Mouse (Mus musculus): ENCODE data around the gene Ftl1-ps1. TPM values are rescaled to one million over a fixed set of nuclear protein-coding genes. Genes with fewer than 3 reads are reported as not detected.

Gene Ftl1-ps1
- polyA plus RNA-seq, 1 experiment from 2014 or later: 73.1 TPM

GRCm38 (mm10) chr13:74389730-74390129 lies 9.8 kb upstream of the Ftl1-ps1 start:
- DNase-seq (ENCODE audit: low spot score) (no peak), ATAC-seq (replicated peaks; ENCODE audit: low FRiP score, low TSS enrichment, low read depth) (no peak; the same call in 1 of the 2 replicates)
- no peaks in the 10 kb centered on the region for H3K27me3 ChIP-seq (replicated peaks; ENCODE audit: control insufficient read depth, insufficient read depth, low read length)
- 65% methylated on average over 6 of the region's 6 CpGs for WGBS
- H3K4me2 ChIP-seq (ENCODE audit: low read length): peak overlapping the region; percentile 74
- H3K27ac ChIP-seq (ENCODE audit: low read depth): no peak overlapping the region
- no peaks in the 10 kb centered on the region for H3K4me1 ChIP-seq (replicated peaks; ENCODE audit: control insufficient read depth, insufficient read depth, low read length)
- no peaks in the 10 kb centered on the region for H3K36me3 ChIP-seq (ENCODE audit: control insufficient read depth, insufficient read depth, low read length)
- H3K4me3 ChIP-seq (ENCODE audit: low read depth, low read length): peak overlapping the region; percentile 87
- no peaks in the 10 kb centered on the region for H3K9me3 ChIP-seq (ENCODE audit: control insufficient read depth, low read length)
- H3K9ac ChIP-seq (ENCODE audit: low read length): no peak overlapping the region

- Histone ChIP-seq H3K27ac (ENCODE audit: low read depth) (no peak within 1 kb of the TSS), H3K9ac (ENCODE audit: low read length) (peak within 1 kb of the TSS; percentile 69), H3K36me3 (ENCODE audit: control insufficient read depth, insufficient read depth, low read length) (no peaks in the 10 kb centered on the region), H3K4me2 (ENCODE audit: low read length) (peak within 1 kb of the TSS; percentile 74), H3K9me3 (ENCODE audit: control insufficient read depth, low read length) (no peaks in the 10 kb centered on the region), H3K4me1 (replicated peaks; ENCODE audit: control insufficient read depth, insufficient read depth, low read length) (no peaks in the 10 kb centered on the region), H3K27me3 (replicated peaks; ENCODE audit: control insufficient read depth, insufficient read depth, low read length) (no peaks in the 10 kb centered on the region), H3K4me3 (ENCODE audit: low read depth, low read length) (peak within 1 kb of the TSS; percentile 87)
- peak; percentile 88 for ATAC-seq (replicated peaks; ENCODE audit: low FRiP score, low TSS enrichment, low read depth)
- 2% methylated on average over 14 of the region's 14 CpGs for WGBS
- DNase-seq (ENCODE audit: low spot score): peak; percentile 86
Measured at GRCm38 (mm10) chr13:74390371-74390990, 9.0 kb upstream of the Ftl1-ps1 start, which contains the start of gene Zfp72. TSS of gene Zfp72 (minus strand) at chr13:74390836.

GRCm38 (mm10) chr13:74391156-74391555 lies 8.3 kb upstream of the Ftl1-ps1 start:
- no peak for ATAC-seq (replicated peaks; ENCODE audit: low FRiP score, low TSS enrichment, low read depth)
- whole genome bisulfite sequencing: 78% methylated on average over 2 of the region's 2 CpGs
- no peak overlapping the region for H3K4me3 ChIP-seq (ENCODE audit: low read depth, low read length)
- H3K27me3 ChIP-seq (replicated peaks; ENCODE audit: control insufficient read depth, insufficient read depth, low read length): no peaks in the 10 kb centered on the region
- no peak overlapping the region for H3K4me2 ChIP-seq (ENCODE audit: low read length)
- H3K9me3 ChIP-seq (ENCODE audit: control insufficient read depth, low read length): no peaks in the 10 kb centered on the region
- no peaks in the 10 kb centered on the region for H3K4me1 ChIP-seq (replicated peaks; ENCODE audit: control insufficient read depth, insufficient read depth, low read length)
- no peak overlapping the region for H3K27ac ChIP-seq (ENCODE audit: low read depth)
- H3K9ac ChIP-seq (ENCODE audit: low read length): no peak overlapping the region
- no peak for DNase-seq (ENCODE audit: low spot score)
- H3K36me3 ChIP-seq (ENCODE audit: control insufficient read depth, insufficient read depth, low read length): no peaks in the 10 kb centered on the region

- H3K9ac ChIP-seq (ENCODE audit: low read length): no peak overlapping the region
- peaks cover 2% of the 10 kb centered on the region; the same call in 1 of the 2 replicates for H3K36me3 ChIP-seq (ENCODE audit: control insufficient read depth, insufficient read depth, low read length)
- DNase-seq (ENCODE audit: low spot score) (no peak), ATAC-seq (replicated peaks; ENCODE audit: low FRiP score, low TSS enrichment, low read depth) (no peak)
- no peaks in the 10 kb centered on the region for H3K27me3 ChIP-seq (replicated peaks; ENCODE audit: control insufficient read depth, insufficient read depth, low read length)
- no peak overlapping the region for H3K4me3 ChIP-seq (ENCODE audit: low read depth, low read length)
- 32% methylated on average over 19 of the region's 19 CpGs for WGBS
- peaks cover 39% of the 10 kb centered on the region for H3K9me3 ChIP-seq (ENCODE audit: control insufficient read depth, low read length)
- H3K4me2 ChIP-seq (ENCODE audit: low read length): no peak overlapping the region
- H3K4me1 ChIP-seq (replicated peaks; ENCODE audit: control insufficient read depth, insufficient read depth, low read length): no peaks in the 10 kb centered on the region
- no peak overlapping the region for H3K27ac ChIP-seq (ENCODE audit: low read depth)
Measured at GRCm38 (mm10) chr13:74439895-74440294, 40.4 kb downstream of the Ftl1-ps1 start.

MicroRNA genes within 50 kb of the gene (microRNA counts, 519-probe panel; counts per million panel counts)
- not detected for microRNA mmu-miR-692

Small RNA genes within 50 kb of the gene (microRNA-seq; reads per million reads assigned to microRNA genes)
- gene Mir692-3: not detected

Other genes with a start within 250 kb of the Ftl1-ps1 start
- 75.7 and 76.8 TPM in 2 replicates for gene Exoc3, start 191.0 kb upstream of the Ftl1-ps1 start, polyA plus RNA-seq (2014; fragmentation: Nextera tagmentation; extraction: Ambion mirVana)
- 0.30 and 0.64 TPM in 2 replicates for gene Ahrr, start 107.4 kb upstream of the Ftl1-ps1 start, polyA plus RNA-seq (2014; fragmentation: Nextera tagmentation; extraction: Ambion mirVana)
- gene Pdcd6, start 82.1 kb upstream of the Ftl1-ps1 start, polyA plus RNA-seq (2014; fragmentation: Nextera tagmentation; extraction: Ambion mirVana): 173 and 179 TPM in 2 replicates
- gene Sdha, start 49.4 kb upstream of the Ftl1-ps1 start, polyA plus RNA-seq (2014; fragmentation: Nextera tagmentation; extraction: Ambion mirVana): 243 and 255 TPM in 2 replicates
- 46.6 and 50.9 TPM in 2 replicates for gene Ccdc127, start 49.4 kb upstream of the Ftl1-ps1 start, polyA plus RNA-seq (2014; fragmentation: Nextera tagmentation; extraction: Ambion mirVana)
- gene Lrrc14b, start 35.7 kb upstream of the Ftl1-ps1 start, polyA plus RNA-seq (2014; fragmentation: Nextera tagmentation; extraction: Ambion mirVana): not detected in 2 replicates
- gene Zfp72, start 8.9 kb upstream of the Ftl1-ps1 start, polyA plus RNA-seq (2014; fragmentation: Nextera tagmentation; extraction: Ambion mirVana): 4.5 and 6.3 TPM in 2 replicates
- 16.1 and 20.3 TPM in 2 replicates for gene Zfp825, start 94.3 kb downstream of the Ftl1-ps1 start, polyA plus RNA-seq (2014; fragmentation: Nextera tagmentation; extraction: Ambion mirVana)
- 36.2 and 41.2 TPM in 2 replicates for gene Erap1, start 239.9 kb downstream of the Ftl1-ps1 start, polyA plus RNA-seq (2014; fragmentation: Nextera tagmentation; extraction: Ambion mirVana)